Mouse (Mus musculus) Patski (cell line): Measurements from ENCODE around the gene Rptor. TPM values are rescaled to one million over a fixed set of nuclear protein-coding genes. Genes with fewer than 3 reads are reported as not detected.

Source experiments
- ATAC-seq: fragments of 100-300 bp; one replicate; pipeline ENCODE4 v1.8.0; 2021
- CTCF ChIA-PET: fragments of 350-600 bp; sonication (Branson Sonifier 250); formaldehyde crosslinking; loops from one replicate; lab custom pipeline; 2022; ENCODE audit warnings: inconsistent platforms; lab: Charles Lee
- POLR2A ChIA-PET: fragments of 350-600 bp; sonication (Branson Sonifier 250); formaldehyde crosslinking; loops from one replicate; lab custom pipeline; 2022; ENCODE audit warnings: antibody characterized with exemption, inconsistent platforms; lab: Charles Lee
- DNase-seq: peaks from one replicate; pipeline ENCODE4 v3.0.0-alpha.2; 2011; ENCODE audit warnings: low read depth, low spot score
- H3K27me3 ChIP-seq: fragments of 371-371 bp; one replicate; pipeline ENCODE4 v1.5.1; 2021
- CTCF ChIP-seq: fragments of 100-300 bp; IDR thresholded peaks from one replicate; pipeline ENCODE4 v1.5.1; 2021
- in situ Hi-C: fragments of 300-500 bp; cut with MboI; formaldehyde crosslinking; loops from 3 replicates; pipeline ENCODE4 v1.11.1; 2018; ENCODE audit warnings: low pct_unique_long_range_greater_than_20kb, mixed read lengths
- polyA plus RNA-seq: library from polyadenylated mRNA; unstranded; gene quantifications from one replicate; pipeline ENCODE4 v1.2.3, GENCODE M21; 2021

Gene Rptor
- polyA plus RNA-seq, 1 experiment from 2014 or later: 27.9 TPM

DNA sequence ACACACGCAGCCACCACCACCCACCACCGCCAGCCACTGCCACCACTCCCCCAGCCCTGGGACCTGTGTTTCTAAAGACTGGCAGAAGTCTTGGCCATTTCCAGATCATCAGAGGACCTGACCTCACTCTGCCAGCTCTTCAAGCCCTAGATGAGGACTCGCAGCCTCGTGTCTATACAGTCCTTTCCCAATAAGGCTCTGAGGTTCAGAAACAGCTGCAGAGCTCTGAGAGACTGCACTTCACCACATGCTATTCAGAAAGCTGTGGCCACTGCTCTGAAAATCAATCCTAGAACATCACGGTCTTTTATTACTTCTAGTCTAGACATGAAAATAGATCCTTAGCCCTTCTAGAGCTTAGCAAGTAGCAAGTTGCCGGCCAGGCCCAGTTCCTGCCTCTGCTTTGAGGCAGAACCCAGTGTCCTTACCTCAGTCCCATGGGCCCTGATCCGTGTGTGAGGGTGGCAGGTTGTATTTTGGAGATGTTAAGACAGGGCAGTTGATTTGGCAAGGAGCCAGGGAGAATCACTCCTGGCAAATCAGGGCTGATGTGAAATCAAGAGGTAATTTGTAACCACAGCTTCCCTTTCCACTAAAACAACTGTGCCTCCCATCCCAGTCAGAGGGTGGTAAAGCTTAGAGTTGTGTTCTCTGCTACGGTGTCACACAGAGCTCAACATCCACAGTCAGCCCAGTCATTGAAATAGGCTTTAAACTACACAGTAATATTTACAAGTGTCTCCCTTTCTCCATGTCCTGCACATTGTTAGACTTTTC lies 260.0 kb downstream of the Rptor start:
- peak; percentile 5 for ATAC-seq
- DNase-seq: no peak
- ChIA-PET CTCF (no interaction called here), POLR2A (no interaction called here)
- no peak for TF ChIP-seq CTCF
- no peaks in the 10 kb centered on the region for H3K27me3 ChIP-seq
- in situ Hi-C loops: no loop called here

- DNase-seq (peak; percentile 35), ATAC-seq (peak; percentile 60)
- TF ChIP-seq CTCF: no peak
- no peaks in the 10 kb centered on the region for H3K27me3 ChIP-seq
- POLR2A ChIA-PET: no interaction called here
- CTCF ChIA-PET: interaction anchor here (0.9 kb wide), 1 partner anchor 17 kb away, joined by 3 read pairs; no protein-coding TSS in a partner anchor
- in situ Hi-C loops: no loop called here
These were observed 260.7 kb downstream of the Rptor start for GRCm38 (mm10) chr11:119863421-119863821.

GRCm38 (mm10) chr11:119866837-119867236 lies 264.1 kb downstream of the Rptor start:
- POLR2A ChIA-PET: no interaction called here
- CTCF ChIA-PET: no interaction called here
- no peak for ATAC-seq
- no peak for DNase-seq
- in situ Hi-C loops: no loop called here
- H3K27me3 ChIP-seq: no peaks in the 10 kb centered on the region
- no peak for TF ChIP-seq CTCF

GRCm38 (mm10) chr11:119868138-119868537 lies 265.4 kb downstream of the Rptor start:
- ChIA-PET POLR2A (no interaction called here), CTCF (no interaction called here)
- no peak for ATAC-seq
- no peak for TF ChIP-seq CTCF
- H3K27me3 ChIP-seq: no peaks in the 10 kb centered on the region
- no peak for DNase-seq
- in situ Hi-C loops: no loop called here

DNA sequence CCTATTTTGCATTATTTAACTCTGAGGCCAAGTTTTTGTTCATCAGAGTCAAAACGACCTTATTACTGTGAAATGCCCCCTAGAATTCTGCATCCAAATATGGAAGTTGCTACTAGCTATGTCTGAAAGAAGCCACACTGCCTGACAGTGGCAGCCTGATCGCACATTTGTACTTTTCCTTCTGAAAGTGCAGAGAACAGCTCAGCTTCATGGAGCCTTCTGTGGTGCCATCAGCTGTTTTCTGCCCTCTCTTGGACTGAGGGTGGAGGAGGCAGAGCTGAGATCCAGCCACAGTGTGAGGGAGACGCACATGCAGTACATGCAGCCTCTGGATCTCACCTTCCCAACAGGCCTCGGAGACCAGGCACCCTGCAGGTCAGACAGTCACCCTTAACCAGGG lies 265.9 kb downstream of the Rptor start:
- no peak for TF ChIP-seq CTCF
- in situ Hi-C loops: no loop called here

DNA sequence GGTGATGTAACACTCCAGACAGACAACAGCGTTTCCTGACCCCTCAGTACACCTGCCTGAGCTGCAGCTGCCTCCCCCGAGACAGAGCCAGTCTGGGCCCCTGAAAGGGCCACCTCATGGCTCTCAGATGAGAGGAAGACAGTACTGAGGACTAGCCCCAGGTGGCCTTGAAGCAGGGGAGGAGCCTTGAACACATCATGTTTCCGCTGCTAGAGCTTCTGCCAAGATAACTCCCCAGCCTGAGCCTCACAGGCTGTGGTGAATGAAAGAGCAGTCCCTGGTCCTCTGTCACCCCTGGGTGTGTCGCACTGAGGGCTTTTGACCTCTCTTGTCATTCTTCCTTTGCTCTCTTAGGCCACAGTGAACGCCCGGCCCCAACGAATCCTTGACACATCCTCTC lies 268.4 kb downstream of the Rptor start:
- ATAC-seq (no peak), DNase-seq (no peak)
- CTCF ChIA-PET: no interaction called here
- H3K27me3 ChIP-seq: no peaks in the 10 kb centered on the region
- in situ Hi-C loops: no loop called here
- POLR2A ChIA-PET: no interaction called here
- no peak for TF ChIP-seq CTCF

More for the DNA sequence above, 265.9 kb downstream of the Rptor start:
- ChIA-PET CTCF (no interaction called here), POLR2A (no interaction called here)
- DNase-seq (no peak), ATAC-seq (no peak)
- no peaks in the 10 kb centered on the region for H3K27me3 ChIP-seq

DNA sequence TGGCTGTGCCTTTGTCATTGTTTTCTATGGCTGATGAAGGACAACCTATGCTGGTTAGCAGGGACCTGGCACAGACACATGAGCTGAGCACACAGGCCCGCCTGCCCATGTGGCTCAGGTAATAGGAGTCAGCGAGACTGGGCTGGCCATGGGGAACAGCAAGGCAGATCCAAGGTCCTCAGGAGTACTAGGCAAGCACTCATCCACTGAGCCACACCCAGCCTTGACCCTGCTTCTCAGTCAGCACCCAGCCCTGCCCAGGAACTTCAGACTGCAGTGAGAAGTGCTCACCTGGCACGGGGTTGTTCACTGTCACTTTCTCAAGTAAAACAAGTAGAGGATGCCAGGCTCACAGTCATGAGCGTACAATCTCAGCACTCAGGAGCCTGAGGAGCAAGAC lies 270.9 kb downstream of the Rptor start:
- in situ Hi-C loops: no loop called here
- no peak for TF ChIP-seq CTCF
- ChIA-PET CTCF (no interaction called here), POLR2A (interaction anchor here (1.3 kb wide), 1 partner anchor 17 kb away, joined by 4 read pairs; no protein-coding TSS in a partner anchor)
- ATAC-seq: no peak
- DNase-seq: no peak
- no peaks in the 10 kb centered on the region for H3K27me3 ChIP-seq

DNA sequence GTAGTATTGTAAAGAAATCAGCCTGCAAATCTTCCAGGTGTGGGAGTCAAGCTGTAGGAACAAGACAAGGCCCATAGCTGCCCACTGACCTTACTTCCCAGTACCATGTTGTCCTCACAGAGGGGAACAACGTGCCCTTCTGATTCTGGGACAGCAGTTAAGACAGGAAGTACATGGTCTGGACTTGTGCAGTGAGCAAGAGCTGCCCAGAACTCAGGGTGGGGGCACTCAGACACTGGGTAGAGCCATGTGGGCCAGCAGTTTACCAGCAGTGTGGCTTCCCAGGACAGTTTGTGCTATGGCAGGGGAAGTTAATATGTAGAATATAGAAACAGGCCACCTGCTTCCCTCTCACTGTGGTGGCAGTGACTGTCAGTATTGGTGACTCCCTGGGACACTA lies 272.1 kb downstream of the Rptor start:
- in situ Hi-C loops: no loop called here
- CTCF ChIA-PET: interaction anchor here (1.5 kb wide), 1 partner anchor 30 kb away, joined by 5 read pairs; no protein-coding TSS in a partner anchor
- H3K27me3 ChIP-seq: no peaks in the 10 kb centered on the region
- TF ChIP-seq CTCF: no peak
- no peak for ATAC-seq
- no peak for DNase-seq
- POLR2A ChIA-PET: no interaction called here

GRCm38 (mm10) chr11:119875685-119876084 lies 273.0 kb downstream of the Rptor start:
- ATAC-seq (no peak), DNase-seq (no peak)
- ChIA-PET POLR2A (no interaction called here), CTCF (interaction anchor here (1.5 kb wide), 1 partner anchor 29 kb away, joined by 5 read pairs; no protein-coding TSS in a partner anchor)
- TF ChIP-seq CTCF: no peak
- in situ Hi-C loops: no loop called here
- no peaks in the 10 kb centered on the region for H3K27me3 ChIP-seq

DNA sequence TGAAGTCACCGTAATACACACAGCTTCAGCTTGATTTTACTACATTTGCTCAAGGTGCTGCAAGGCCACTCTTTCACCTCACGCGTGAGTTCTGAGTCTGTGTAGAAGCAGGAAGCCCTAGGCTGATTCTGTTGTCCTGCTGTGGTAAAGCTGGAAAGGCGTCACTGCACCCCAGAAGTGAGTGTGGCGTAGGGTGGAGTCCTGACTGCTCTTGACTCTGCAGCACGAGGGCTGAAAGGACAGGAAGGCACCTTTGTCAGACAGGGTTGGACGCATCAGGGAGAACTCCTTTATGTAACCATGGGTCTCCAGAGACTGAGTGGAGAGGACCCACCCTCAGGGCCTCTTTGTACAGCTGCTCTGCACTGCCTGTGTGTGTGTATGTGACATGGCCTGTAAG lies 274.4 kb downstream of the Rptor start:
- TF ChIP-seq CTCF: no peak
- CTCF ChIA-PET: no interaction called here
- in situ Hi-C loops: no loop called here
- no peak for ATAC-seq
- POLR2A ChIA-PET: no interaction called here
- DNase-seq: no peak
- H3K27me3 ChIP-seq: no peaks in the 10 kb centered on the region

GRCm38 (mm10) chr11:119879573-119879972 lies 276.9 kb downstream of the Rptor start:
- H3K27me3 ChIP-seq: no peaks in the 10 kb centered on the region
- TF ChIP-seq CTCF: no peak
- no peak for ATAC-seq
- no peak for DNase-seq
- ChIA-PET POLR2A (no interaction called here), CTCF (interaction anchor here (1.1 kb wide), 1 partner anchor 10 kb away, joined by 3 read pairs; no protein-coding TSS in a partner anchor)
- in situ Hi-C loops: no loop called here
